Mouse (Mus musculus): ENCODE data around the gene Gm49394. TPM values are rescaled to one million over a fixed set of nuclear protein-coding genes. Genes with fewer than 3 reads are reported as not detected.
A peak's percentile ranks its signal among the peaks of the same experiment; 100 is the strongest.

Gm49394 gene
- total and polyA plus RNA-seq, 2 experiments = not detected

DNA sequence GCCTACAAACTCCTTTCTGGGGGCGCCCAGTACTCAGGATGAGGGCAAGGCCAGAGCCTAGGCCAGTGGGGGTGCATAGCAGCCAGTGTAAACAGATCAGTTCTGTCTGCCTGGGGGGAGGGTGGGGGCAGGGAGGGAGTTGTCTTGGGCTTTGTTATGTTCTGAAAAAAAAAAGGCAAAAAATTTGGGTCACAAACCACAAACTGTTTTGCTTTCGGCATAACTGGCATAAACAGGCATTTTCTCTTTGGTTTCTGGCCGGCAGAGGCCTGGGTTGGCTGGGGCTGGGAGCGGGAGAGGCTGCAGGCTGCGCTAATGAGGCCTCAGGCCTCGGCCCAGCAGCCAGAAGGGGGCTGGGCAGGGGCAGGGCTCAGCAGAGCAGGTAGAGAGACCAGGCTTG, 23.1 kb downstream of the Gm49394 start:
- TF ChIP-seq CTCF (IDR thresholded peaks at IDR 0.05; ENCODE audit: low read depth, low read length) = no peak
- Histone ChIP-seq H3K9ac (ENCODE audit: low read depth, low read length) (no peak overlapping the region), H3K27ac (replicated peaks; ENCODE audit: insufficient read depth, low read depth, low read length) (no peak overlapping the region), H3K4me1 (ENCODE audit: control insufficient read depth, insufficient read depth, low read length) (no peaks in the 10 kb centered on the region), H3K27me3 (ENCODE audit: control insufficient read depth, insufficient read depth, low read length) (peaks cover 15% of the 10 kb centered on the region; the same call in 1 of the 2 replicates), H3K36me3 (ENCODE audit: control insufficient read depth, insufficient read depth, low read length) (no peaks in the 10 kb centered on the region), H3K4me3 (ENCODE audit: insufficient read depth, low read depth, low read length) (no peak overlapping the region), H3K79me2 (ENCODE audit: control insufficient read depth, insufficient read depth, low read length) (no peaks in the 10 kb centered on the region)
- 81% methylated on average over 6 of the region's 6 CpGs for WGBS
- DNase-seq (ENCODE audit: extremely low read depth, low read depth, low spot score) = no peak

DNA sequence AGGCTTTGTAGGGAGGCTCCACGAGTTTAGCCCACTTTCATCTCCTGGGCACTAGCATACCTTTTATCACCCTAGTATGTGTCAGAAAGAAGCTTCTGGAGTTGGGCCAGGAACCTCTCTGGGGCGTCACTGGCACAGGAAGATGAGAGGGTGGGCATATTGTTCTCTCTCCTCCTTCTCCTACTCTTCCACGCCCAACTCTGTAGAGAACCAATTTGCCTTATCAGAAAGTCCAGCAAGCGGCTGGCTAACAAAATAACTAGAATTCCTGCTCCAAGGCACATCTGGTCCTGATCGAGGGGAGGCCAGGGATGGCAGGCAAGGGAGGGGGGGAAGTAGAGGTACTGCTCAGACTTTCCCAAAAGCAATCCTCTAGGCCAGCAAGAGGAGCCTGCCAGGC, 24.7 kb downstream of the Gm49394 start:
- TF ChIP-seq POLR2A (IDR thresholded peaks at IDR 0.05; ENCODE audit: extremely low read depth, insufficient read depth, low read length) (no peak), CTCF (IDR thresholded peaks at IDR 0.05; ENCODE audit: low read depth, low read length) (no peak)
- Histone ChIP-seq H3K4me1 (ENCODE audit: control insufficient read depth, insufficient read depth, low read length) (no peaks in the 10 kb centered on the region), H3K4me3 (ENCODE audit: insufficient read depth, low read depth, low read length) (no peak overlapping the region), H3K27me3 (ENCODE audit: control insufficient read depth, insufficient read depth, low read length) (peaks cover 20% of the 10 kb centered on the region; the same call in 1 of the 2 replicates), H3K79me2 (ENCODE audit: control insufficient read depth, insufficient read depth, low read length) (no peaks in the 10 kb centered on the region), H3K36me3 (ENCODE audit: control insufficient read depth, insufficient read depth, low read length) (no peaks in the 10 kb centered on the region), H3K27ac (replicated peaks; ENCODE audit: insufficient read depth, low read depth, low read length) (no peak overlapping the region), H3K9ac (ENCODE audit: low read depth, low read length) (no peak overlapping the region)
- no peak for DNase-seq (ENCODE audit: extremely low read depth, low read depth, low spot score)
- WGBS = 60% methylated on average over 5 of the region's 5 CpGs

DNA sequence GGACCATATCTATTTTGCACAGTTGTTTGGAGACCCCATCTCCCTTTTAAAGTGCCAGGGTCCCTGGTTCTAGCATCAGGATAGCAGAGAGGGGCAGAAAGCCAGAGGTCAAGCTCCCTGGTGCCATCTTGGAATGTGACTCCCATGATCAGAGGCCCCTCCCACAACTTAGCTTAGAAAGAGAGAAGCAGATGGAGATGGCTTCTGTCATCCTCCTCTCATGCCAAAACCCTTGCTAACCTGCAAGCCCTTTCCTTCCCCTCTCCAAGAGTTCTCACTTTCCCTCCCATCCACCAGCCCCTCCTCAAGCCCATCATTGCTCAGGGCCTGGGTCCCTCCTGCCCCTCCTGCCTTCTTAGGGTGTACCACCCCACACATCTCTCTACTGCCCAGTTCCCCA, 33.6 kb downstream of the Gm49394 start:
- no peak overlapping the region for H3K4me3 ChIP-seq (ENCODE audit: insufficient read depth, low read depth, low read length)
- no peak for TF ChIP-seq POLR2A (IDR thresholded peaks at IDR 0.05; ENCODE audit: extremely low read depth, insufficient read depth, low read length)
- no peak for TF ChIP-seq CTCF (IDR thresholded peaks at IDR 0.05; ENCODE audit: low read depth, low read length)
- no peak for DNase-seq (ENCODE audit: extremely low read depth, low read depth, low spot score)
- no peak overlapping the region for H3K27ac ChIP-seq (replicated peaks; ENCODE audit: insufficient read depth, low read depth, low read length)
- H3K36me3 ChIP-seq (ENCODE audit: control insufficient read depth, insufficient read depth, low read length) = no peaks in the 10 kb centered on the region
- no peak overlapping the region for H3K9ac ChIP-seq (ENCODE audit: low read depth, low read length)
- H3K27me3 ChIP-seq (ENCODE audit: control insufficient read depth, insufficient read depth, low read length) = peaks cover 31% of the 10 kb centered on the region; the same call in 1 of the 2 replicates
- no peaks in the 10 kb centered on the region for H3K79me2 ChIP-seq (ENCODE audit: control insufficient read depth, insufficient read depth, low read length)
- H3K4me1 ChIP-seq (ENCODE audit: control insufficient read depth, insufficient read depth, low read length) = no peaks in the 10 kb centered on the region

DNA sequence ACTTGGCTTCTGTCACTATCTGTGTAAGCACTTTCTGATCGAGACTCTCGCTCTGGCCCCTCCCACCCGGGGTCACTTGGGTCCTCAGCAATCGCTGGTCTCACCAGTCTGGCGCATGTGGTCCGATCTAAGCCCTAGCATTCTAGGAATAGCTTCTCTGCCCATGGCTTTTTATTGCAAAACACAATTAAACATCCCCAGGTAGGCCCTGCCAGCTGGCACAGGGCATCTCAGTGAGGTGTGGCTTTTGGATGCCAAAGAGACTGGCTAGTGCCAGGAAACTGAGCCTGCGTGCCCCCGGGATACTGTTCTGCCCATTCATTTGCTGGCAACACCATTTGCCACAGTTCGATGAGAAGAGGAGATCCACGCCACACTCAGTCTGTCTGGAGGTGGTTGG, 39.1 kb downstream of the Gm49394 start:
- TF ChIP-seq POLR2A (IDR thresholded peaks at IDR 0.05; ENCODE audit: extremely low read depth, insufficient read depth, low read length) (no peak), CTCF (IDR thresholded peaks at IDR 0.05; ENCODE audit: low read depth, low read length) (no peak)
- Histone ChIP-seq H3K9ac (ENCODE audit: low read depth, low read length) (no peak overlapping the region), H3K4me1 (ENCODE audit: control insufficient read depth, insufficient read depth, low read length) (no peaks in the 10 kb centered on the region), H3K27me3 (ENCODE audit: control insufficient read depth, insufficient read depth, low read length) (peaks cover 20% of the 10 kb centered on the region; the same call in 1 of the 2 replicates), H3K79me2 (ENCODE audit: control insufficient read depth, insufficient read depth, low read length) (no peaks in the 10 kb centered on the region), H3K4me3 (ENCODE audit: insufficient read depth, low read depth, low read length) (no peak overlapping the region), H3K36me3 (ENCODE audit: control insufficient read depth, insufficient read depth, low read length) (no peaks in the 10 kb centered on the region), H3K27ac (replicated peaks; ENCODE audit: insufficient read depth, low read depth, low read length) (no peak overlapping the region)
- peak; percentile 92 for DNase-seq (ENCODE audit: extremely low read depth, low read depth, low spot score)
- WGBS = 22% methylated on average over 10 of the region's 10 CpGs

DNA sequence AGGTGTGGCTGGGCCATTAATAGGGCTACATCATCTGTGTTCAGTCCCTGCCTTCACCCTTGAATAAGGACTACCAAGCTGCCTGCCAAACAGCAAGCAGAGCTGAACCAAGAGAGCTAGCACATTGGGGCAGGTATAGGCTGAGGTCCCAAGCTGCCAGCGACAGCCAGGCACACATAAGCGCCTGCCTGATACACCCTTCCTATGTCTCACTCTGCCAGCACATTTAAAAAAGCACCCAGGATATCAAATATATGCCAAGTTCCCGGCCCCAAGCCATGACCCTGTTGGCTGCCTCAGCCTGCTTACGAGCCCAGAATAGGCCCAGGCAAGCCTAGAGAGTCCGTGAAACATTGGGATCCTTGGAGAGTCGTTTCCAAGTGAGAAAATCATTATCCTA, 39.9 kb downstream of the Gm49394 start:
- Histone ChIP-seq H3K36me3 (ENCODE audit: control insufficient read depth, insufficient read depth, low read length) (no peaks in the 10 kb centered on the region), H3K4me1 (ENCODE audit: control insufficient read depth, insufficient read depth, low read length) (no peaks in the 10 kb centered on the region), H3K4me3 (ENCODE audit: insufficient read depth, low read depth, low read length) (no peak overlapping the region), H3K79me2 (ENCODE audit: control insufficient read depth, insufficient read depth, low read length) (no peaks in the 10 kb centered on the region), H3K27ac (replicated peaks; ENCODE audit: insufficient read depth, low read depth, low read length) (no peak overlapping the region), H3K9ac (ENCODE audit: low read depth, low read length) (no peak overlapping the region), H3K27me3 (ENCODE audit: control insufficient read depth, insufficient read depth, low read length) (peaks cover 20% of the 10 kb centered on the region; the same call in 1 of the 2 replicates)
- WGBS = 18% methylated on average over 6 of the region's 6 CpGs
- TF ChIP-seq POLR2A (IDR thresholded peaks at IDR 0.05; ENCODE audit: extremely low read depth, insufficient read depth, low read length) (no peak), CTCF (IDR thresholded peaks at IDR 0.05; ENCODE audit: low read depth, low read length) (no peak)
- peak; percentile 15 for DNase-seq (ENCODE audit: extremely low read depth, low read depth, low spot score)

DNA sequence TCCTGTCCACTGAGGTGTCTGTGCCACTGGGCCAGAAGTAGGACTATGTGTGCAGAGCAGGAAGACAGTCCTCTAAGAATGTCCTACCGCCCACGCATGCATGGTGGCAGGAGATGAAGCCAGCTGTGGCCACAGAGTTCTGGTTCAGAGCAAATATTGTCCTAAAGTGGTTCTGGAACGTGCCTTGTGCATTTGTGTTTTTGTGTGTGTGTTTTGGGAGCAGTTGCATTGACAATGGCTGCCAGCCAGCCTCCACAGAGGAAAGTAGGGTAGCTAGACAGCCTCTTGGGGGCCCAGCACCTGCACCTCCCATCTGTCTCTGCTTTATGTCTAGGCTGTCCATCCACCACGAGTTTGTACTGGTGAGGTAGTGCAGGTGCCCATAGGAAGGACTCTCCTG, 47.6 kb downstream of the Gm49394 start:
- DNase-seq (ENCODE audit: extremely low read depth, low read depth, low spot score) = peak; percentile 53
- 24% methylated on average over 4 of the region's 4 CpGs for WGBS

More for the DNA sequence above, 47.6 kb downstream of the Gm49394 start:
- Histone ChIP-seq H3K9ac (ENCODE audit: low read depth, low read length) (no peak overlapping the region), H3K4me1 (ENCODE audit: control insufficient read depth, insufficient read depth, low read length) (no peaks in the 10 kb centered on the region), H3K36me3 (ENCODE audit: control insufficient read depth, insufficient read depth, low read length) (no peaks in the 10 kb centered on the region), H3K4me3 (ENCODE audit: insufficient read depth, low read depth, low read length) (no peak overlapping the region), H3K79me2 (ENCODE audit: control insufficient read depth, insufficient read depth, low read length) (no peaks in the 10 kb centered on the region), H3K27ac (replicated peaks; ENCODE audit: insufficient read depth, low read depth, low read length) (no peak overlapping the region), H3K27me3 (ENCODE audit: control insufficient read depth, insufficient read depth, low read length) (peaks cover 10% of the 10 kb centered on the region; the same call in 1 of the 2 replicates)
- no peak for TF ChIP-seq CTCF (IDR thresholded peaks at IDR 0.05; ENCODE audit: low read depth, low read length)
- TF ChIP-seq POLR2A (IDR thresholded peaks at IDR 0.05; ENCODE audit: extremely low read depth, insufficient read depth, low read length) = no peak
